Mouse (Mus musculus): ENCODE measurements at regions not wholly inside any gene's neighbourhood (a gene's known extent, or its start where the extent isn't known, plus 50 kb on each side); places are given as distances from the start of the nearest gene placed in this dataset.

- TF ChIP-seq CTCF (IDR thresholded peaks at IDR 0.05; ENCODE audit: insufficient read depth, low read depth, low read length): no peak
- no peak for TF ChIP-seq POLR2A (IDR thresholded peaks at IDR 0.05; ENCODE audit: insufficient read depth, low read depth, low read length)
These were observed 55.5 kb upstream of the Irf2bp2 start for GRCm38 (mm10) chr8:126649305-126649704.

Measured in olfactory bulb, adult 2 months (tissue).